Mouse (Mus musculus) lung, postnatal 0 days (tissue): ENCODE data around the gene Amer2. TPM values are rescaled to one million over a fixed set of nuclear protein-coding genes. Genes with fewer than 3 reads are reported as not detected.

Experiments used
- ATAC-seq: fragments of 200-750 bp; cut with Nextera tagmentation; 2 replicates; pipeline ENCODE4 v1.8.0; 2017; ENCODE audit warnings: moderate library complexity
- DNase-seq: peaks from one replicate; pipeline ENCODE4 v3.0.0-alpha.2; 2016; ENCODE audit warnings: low spot score
- H3K27ac ChIP-seq: fragments of 300-500 bp; sonication (generic); 2 replicates; pipeline ENCODE4 v1.5.1; 2014; ENCODE audit warnings: antibody characterized with exemption, mild to moderate bottlenecking, low read length, mixed read lengths
- H3K27me3 ChIP-seq: fragments of 300-500 bp; sonication (generic); replicated peaks from 2 replicates; pipeline ENCODE4 v1.6.1; 2014; ENCODE audit warnings: low read length, mixed read lengths; ENCODE audit not compliant: insufficient read depth
- H3K36me3 ChIP-seq: fragments of 300-500 bp; sonication (generic); 2 replicates; pipeline ENCODE4 v1.6.1; 2014; ENCODE audit warnings: low read length, mixed read lengths; ENCODE audit not compliant: insufficient read depth
- H3K4me1 ChIP-seq: fragments of 300-500 bp; sonication (generic); 2 replicates; pipeline ENCODE4 v1.6.1; 2014; ENCODE audit warnings: antibody characterized with exemption, low read depth, low read length, mixed read lengths; ENCODE audit not compliant: insufficient read depth
- H3K4me2 ChIP-seq: fragments of 300-500 bp; sonication (generic); replicated peaks from 2 replicates; pipeline ENCODE4 v1.6.1; 2014; ENCODE audit warnings: low read depth, mild to moderate bottlenecking, low read length, moderate library complexity, mixed read lengths
- H3K4me3 ChIP-seq: fragments of 300-500 bp; sonication (generic); 2 replicates; pipeline ENCODE4 v1.5.1; 2014; ENCODE audit warnings: low read depth, low read length
- H3K9ac ChIP-seq: fragments of 300-500 bp; sonication (generic); replicated peaks from 2 replicates; pipeline ENCODE4 v1.6.1; 2014; ENCODE audit warnings: low read depth, mild to moderate bottlenecking
- H3K9me3 ChIP-seq: fragments of 300-500 bp; sonication (generic); 2 replicates; pipeline ENCODE4 v1.6.1; 2016; ENCODE audit warnings: low read length, mixed read lengths
- CTCF ChIP-seq: IDR thresholded peaks from 2 replicates; pipeline ENCODE4 v1.5.1; 2016; ENCODE audit warnings: antibody characterized with exemption, mild to moderate bottlenecking
- EP300 ChIP-seq: IDR thresholded peaks from 2 replicates; pipeline ENCODE4 v1.6.1; 2016; ENCODE audit warnings: antibody characterized with exemption, mild to moderate bottlenecking, control low read depth
- WGBS: fragments of 180-500 bp; shearing (Covaris S2); extraction: QIAGEN DNeasy Blood & Tissue Kit; methylation state at CpG from one replicate; pipeline ENCODE4 v1.1.7; 2014; 5-methylcytosine and 5-hydroxymethylcytosine counted together
- polyA plus RNA-seq: library from polyadenylated mRNA; unstranded; fragments of >200 nt; fragmentation: Nextera tagmentation; extraction: Ambion mirVana; gene quantifications from 2 replicates; pipeline ENCODE4 v1.2.1, GENCODE M21; 2015

Gene Amer2
- polyA plus RNA-seq, 1 experiment from 2014 or later, result 0.17 TPM

DNA sequence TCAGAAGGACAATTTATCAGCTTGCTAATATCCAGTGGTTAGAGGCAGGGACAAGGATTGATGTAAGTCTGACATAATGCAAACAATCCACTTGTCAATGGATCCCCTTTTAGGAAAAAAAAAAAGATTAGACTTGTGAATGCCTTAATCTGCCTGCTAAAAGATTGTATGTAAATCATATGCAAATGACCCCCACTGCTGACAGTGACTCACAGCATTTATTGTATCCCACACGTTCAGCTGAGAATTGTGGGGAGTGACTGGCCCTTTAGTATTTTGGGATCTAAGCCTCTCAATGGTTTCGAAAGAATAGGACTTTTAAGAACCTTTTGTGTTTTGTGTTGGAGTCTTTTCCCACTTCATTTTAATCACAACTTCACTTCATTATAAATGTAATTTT, 30.2 kb downstream of the Amer2 start:
- H3K4me1 ChIP-seq, result no peaks in the 10 kb centered on the region
- H3K4me2 ChIP-seq, result no peak overlapping the region
- no peaks in the 10 kb centered on the region for H3K36me3 ChIP-seq
- WGBS, result 81% methylated on average over 2 of the region's 2 CpGs
- ATAC-seq (no peak), DNase-seq (no peak)
- no peak overlapping the region for H3K4me3 ChIP-seq
- no peak for TF ChIP-seq EP300
- no peak for TF ChIP-seq CTCF
- H3K27ac ChIP-seq, result no peak overlapping the region
- H3K9me3 ChIP-seq, result no peaks in the 10 kb centered on the region
- no peaks in the 10 kb centered on the region for H3K27me3 ChIP-seq
- no peak overlapping the region for H3K9ac ChIP-seq

DNA sequence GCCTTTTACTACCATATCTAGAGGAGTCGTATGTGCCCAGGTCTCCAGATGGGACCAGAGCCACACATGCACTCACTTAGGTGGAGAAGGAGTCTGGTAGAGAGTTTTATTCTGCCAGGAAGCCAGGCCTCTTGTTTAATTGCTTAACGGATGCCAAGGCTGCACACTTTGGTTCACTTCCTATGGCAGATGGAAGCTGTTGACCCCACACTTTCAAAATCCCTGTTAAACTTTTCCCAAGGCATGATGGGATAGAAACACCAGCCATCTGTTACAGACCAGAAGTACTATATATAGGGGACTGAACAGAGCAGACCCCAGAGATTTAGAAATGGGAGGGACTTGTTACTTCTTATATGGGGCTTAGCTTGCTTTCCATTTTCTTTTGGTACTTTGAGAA, 32.8 kb downstream of the Amer2 start:
- Histone ChIP-seq H3K36me3 (no peaks in the 10 kb centered on the region), H3K4me1 (no peaks in the 10 kb centered on the region), H3K4me2 (no peak overlapping the region), H3K27me3 (no peaks in the 10 kb centered on the region), H3K9me3 (no peaks in the 10 kb centered on the region), H3K27ac (no peak overlapping the region), H3K4me3 (no peak overlapping the region), H3K9ac (no peak overlapping the region)
- no peak for ATAC-seq
- TF ChIP-seq EP300 (no peak), CTCF (no peak)
- WGBS, result 72% methylated on average over 2 of the region's 2 CpGs
- no peak for DNase-seq

DNA sequence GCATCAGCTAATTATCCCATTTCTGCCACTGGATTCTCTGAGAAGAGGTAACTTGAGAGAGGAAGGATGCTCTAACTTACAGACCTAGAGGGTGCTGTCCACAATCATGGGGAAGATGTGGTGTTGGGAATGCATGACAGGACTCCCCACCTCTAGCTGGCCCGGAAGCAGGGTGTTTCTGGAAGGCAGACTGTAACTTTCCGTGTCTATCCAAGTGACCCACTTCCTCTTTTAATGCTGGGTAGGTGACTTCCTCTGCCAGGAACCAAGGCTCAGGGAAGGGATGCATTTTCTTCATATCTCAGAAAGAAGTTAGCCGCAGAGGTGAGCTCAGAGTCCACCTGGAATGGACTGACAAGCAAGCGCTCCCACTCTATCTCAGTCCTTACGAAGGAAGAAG, 33.5 kb downstream of the Amer2 start:
- no peaks in the 10 kb centered on the region for H3K27me3 ChIP-seq
- H3K36me3 ChIP-seq, result no peaks in the 10 kb centered on the region
- no peak overlapping the region for H3K4me2 ChIP-seq
- DNase-seq, result no peak
- 81% methylated on average over 5 of the region's 5 CpGs for WGBS
- no peak for TF ChIP-seq CTCF
- TF ChIP-seq EP300, result no peak
- H3K9ac ChIP-seq, result no peak overlapping the region
- ATAC-seq, result no peak
- no peaks in the 10 kb centered on the region for H3K9me3 ChIP-seq
- no peaks in the 10 kb centered on the region for H3K4me1 ChIP-seq
- H3K4me3 ChIP-seq, result no peak overlapping the region
- no peak overlapping the region for H3K27ac ChIP-seq

DNA sequence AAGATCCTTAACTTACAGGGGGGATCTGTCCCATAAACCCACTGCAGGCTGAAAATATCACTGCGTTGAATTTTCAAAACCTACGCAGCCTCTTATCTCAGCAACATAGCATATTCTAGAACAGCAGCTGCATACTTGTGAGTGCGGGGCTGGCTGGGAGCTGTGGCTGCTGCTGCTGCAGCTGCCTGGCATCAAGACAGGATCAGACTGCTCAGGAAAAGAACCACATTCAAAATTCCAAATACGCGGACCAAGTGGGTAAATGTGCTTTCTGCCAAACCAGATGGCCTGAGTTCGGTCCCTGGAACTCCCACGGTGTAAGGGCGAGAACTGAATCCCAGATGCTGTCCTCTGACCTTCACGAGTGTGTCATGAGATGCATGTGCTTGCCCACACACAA, 34.3 kb downstream of the Amer2 start:
- H3K27me3 ChIP-seq, result no peaks in the 10 kb centered on the region
- TF ChIP-seq EP300 (no peak), CTCF (no peak)
- 53% methylated on average over 9 of the region's 9 CpGs for WGBS
- H3K36me3 ChIP-seq, result no peaks in the 10 kb centered on the region
- H3K4me1 ChIP-seq, result no peaks in the 10 kb centered on the region
- H3K9ac ChIP-seq, result no peak overlapping the region
- H3K4me2 ChIP-seq, result no peak overlapping the region
- no peak overlapping the region for H3K27ac ChIP-seq
- ATAC-seq (no peak), DNase-seq (peak; percentile 7)
- no peaks in the 10 kb centered on the region for H3K9me3 ChIP-seq
- no peak overlapping the region for H3K4me3 ChIP-seq

DNA sequence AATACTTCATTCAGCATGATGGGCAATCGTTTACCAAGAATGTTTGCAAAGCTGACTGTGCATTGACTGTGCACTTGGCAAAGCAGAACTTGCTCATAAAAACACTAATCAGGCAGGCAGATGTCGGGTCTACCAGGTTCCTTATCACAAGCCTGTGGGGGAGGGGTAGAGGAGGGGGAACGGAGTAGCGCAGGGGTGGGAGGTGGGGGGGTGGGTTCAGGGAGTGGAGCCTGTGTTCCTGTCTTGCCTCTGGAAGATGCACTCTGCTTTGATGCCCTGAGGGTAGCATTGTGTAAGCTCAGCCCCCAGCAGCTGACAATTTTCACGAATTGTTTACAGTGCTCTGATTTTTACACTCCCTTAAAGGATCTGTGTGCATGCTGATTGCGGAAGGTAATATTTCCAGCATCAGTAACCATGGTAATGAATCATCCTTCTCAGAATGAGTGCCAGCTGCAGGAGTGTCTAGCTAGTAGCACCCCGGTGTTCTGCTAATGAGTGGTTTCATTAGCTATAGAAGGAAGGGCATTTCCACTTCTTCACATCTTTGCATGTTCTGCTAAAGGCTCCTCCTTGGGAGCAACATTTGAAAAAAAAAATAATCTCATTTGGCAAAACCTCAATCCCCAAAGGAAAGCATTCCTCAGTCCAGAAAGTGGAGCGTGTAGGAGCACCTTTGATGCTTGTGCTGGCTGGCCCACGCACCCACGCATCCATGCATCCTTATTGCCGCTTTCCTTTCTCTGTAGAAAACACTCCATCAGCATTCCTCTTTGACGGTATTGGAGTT, 36.8 kb downstream of the Amer2 start:
- Histone ChIP-seq H3K9me3 (no peaks in the 10 kb centered on the region), H3K4me1 (no peaks in the 10 kb centered on the region), H3K9ac (no peak overlapping the region), H3K36me3 (no peaks in the 10 kb centered on the region), H3K4me3 (no peak overlapping the region), H3K4me2 (no peak overlapping the region), H3K27me3 (no peaks in the 10 kb centered on the region), H3K27ac (no peak overlapping the region)
- ATAC-seq, result peak; percentile 26; the same call in 1 of the 2 replicates
- peak; percentile 14 for DNase-seq
- WGBS, result 17% methylated on average over 12 of the region's 12 CpGs
- TF ChIP-seq CTCF, result no peak
- no peak for TF ChIP-seq EP300

DNA sequence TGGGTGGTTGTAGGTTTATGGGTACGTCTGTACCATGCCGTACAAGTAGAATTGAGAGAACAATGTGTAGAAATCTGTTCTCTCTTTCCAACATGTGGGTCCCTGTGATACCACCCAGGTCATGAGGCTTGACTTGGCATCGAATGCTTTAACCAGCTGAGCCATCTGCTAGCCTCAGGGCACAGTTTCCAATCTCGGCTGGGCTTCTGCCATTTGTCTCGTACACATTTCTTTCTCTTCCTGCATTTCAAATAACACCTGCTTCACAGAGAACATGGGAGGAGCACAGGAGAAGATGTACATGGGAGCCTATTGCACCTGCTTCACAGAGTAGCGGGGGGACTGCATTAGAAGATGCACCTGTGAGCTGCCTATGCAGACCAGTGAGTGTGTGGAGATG, 38.2 kb downstream of the Amer2 start:
- no peak overlapping the region for H3K4me3 ChIP-seq
- H3K27me3 ChIP-seq, result no peaks in the 10 kb centered on the region
- H3K36me3 ChIP-seq, result no peaks in the 10 kb centered on the region
- DNase-seq (no peak), ATAC-seq (no peak)
- no peaks in the 10 kb centered on the region for H3K4me1 ChIP-seq
- H3K4me2 ChIP-seq, result no peak overlapping the region
- TF ChIP-seq CTCF (no peak), EP300 (no peak)
- no peak overlapping the region for H3K27ac ChIP-seq
- WGBS, result 80% methylated on average over 6 of the region's 6 CpGs
- no peak overlapping the region for H3K9ac ChIP-seq
- H3K9me3 ChIP-seq, result no peaks in the 10 kb centered on the region
